Mouse (Mus musculus) kidney, adult 8-10 months (tissue): Measurements from ENCODE around the gene Ttc30a2.

Experiments used
- DNase-seq, 2 experiments: peaks; one replicate each; pipeline ENCODE4 v3.0.0; 2022

Ttc30a2 gene

GRCm38 (mm10) chr2:75977752-75978368, at the start of gene Ttc30a2:
TSS of gene Ttc30a2 (minus strand) at chr2:75978170.
- DNase-seq = peak in 1 of 2 experiments; percentile 44

GRCm38 (mm10) chr2:76016890-76017289, 38.9 kb upstream of the Ttc30a2 start:
- DNase-seq = no peak

- peak; percentile 63 to 64 for DNase-seq
These were observed 38.2 kb upstream of the Ttc30a2 start for GRCm38 (mm10) chr2:76016136-76016535.

GRCm38 (mm10) chr2:76015460-76015859, 37.5 kb upstream of the Ttc30a2 start:
- DNase-seq = no peak

GRCm38 (mm10) chr2:76014659-76015058, 36.7 kb upstream of the Ttc30a2 start:
- DNase-seq = no peak

- DNase-seq = no peak
These were observed 28.2 kb upstream of the Ttc30a2 start for GRCm38 (mm10) chr2:76006194-76006593.

- no peak for DNase-seq
These were observed 24.9 kb upstream of the Ttc30a2 start for GRCm38 (mm10) chr2:76002899-76003298.

GRCm38 (mm10) chr2:76001392-76001791, 23.4 kb upstream of the Ttc30a2 start:
- DNase-seq = peak; percentile 50 to 82

- DNase-seq = peak in 1 of 2 experiments; percentile 37
These were observed 21.7 kb upstream of the Ttc30a2 start for GRCm38 (mm10) chr2:75999636-76000035.

GRCm38 (mm10) chr2:75998692-75999091, 20.7 kb upstream of the Ttc30a2 start:
- DNase-seq = no peak

- peak; percentile 76 to 81 for DNase-seq
These were observed 19.8 kb upstream of the Ttc30a2 start for GRCm38 (mm10) chr2:75997726-75998125.

GRCm38 (mm10) chr2:75994841-75995240, 16.9 kb upstream of the Ttc30a2 start:
- DNase-seq = no peak

GRCm38 (mm10) chr2:75991581-75992205, 13.7 kb upstream of the Ttc30a2 start:
- no peak for DNase-seq

GRCm38 (mm10) chr2:75990885-75991539, 13.0 kb upstream of the Ttc30a2 start:
- peak; percentile 39 to 71 for DNase-seq

- DNase-seq = no peak
These were observed 11.7 kb upstream of the Ttc30a2 start for GRCm38 (mm10) chr2:75989694-75990093.

GRCm38 (mm10) chr2:75988779-75989363, 10.9 kb upstream of the Ttc30a2 start:
- no peak for DNase-seq

GRCm38 (mm10) chr2:75988378-75988777, 10.4 kb upstream of the Ttc30a2 start:
- DNase-seq = no peak

GRCm38 (mm10) chr2:75987739-75988138, 9.8 kb upstream of the Ttc30a2 start:
- DNase-seq = no peak

GRCm38 (mm10) chr2:75985124-75985523, 7.2 kb upstream of the Ttc30a2 start:
- DNase-seq = peak; percentile 63 to 73

- no peak for DNase-seq
These were observed 5.9 kb upstream of the Ttc30a2 start for GRCm38 (mm10) chr2:75983847-75984246.

GRCm38 (mm10) chr2:75983091-75983490, 5.1 kb upstream of the Ttc30a2 start:
- no peak for DNase-seq

- no peak for DNase-seq
These were observed 4.7 kb upstream of the Ttc30a2 start for GRCm38 (mm10) chr2:75982626-75983025.

- peak; percentile 71 to 73 for DNase-seq
These were observed 3.6 kb upstream of the Ttc30a2 start, which contains the start of gene Ttc30a1 for GRCm38 (mm10) chr2:75981440-75982081. TSS of gene Ttc30a1 (minus strand) at chr2:75981967.
